In genomic region chr3:61839355-61840009, GRCm38 (mm10) we compare ENCODE assay signal across 9 mouse cellular contexts.
DNase-seq lines count a peak whose midpoint lies in the region; ATAC-seq and TF ChIP-seq lines count a peak whose summit lies in the region.
"Had no signal": no experiment of that assay in that cellular context is flagged by ENCODE, and none has a peak within 500 bp of the region (broad histone marks: within the 10 kb centered on the region; RNA-seq: fewer than 3 reads in every experiment).

No protein-coding gene starts in this region.

- H3K4me1 ChIP-seq in heart, adult 2 months (ENCODE audit: control insufficient read depth, insufficient read depth, low read length) = no peaks in the 10 kb centered on the region
- no peaks in the 10 kb centered on the region for H3K4me1 ChIP-seq in hindbrain, postnatal 0 days (ENCODE audit: insufficient read depth, low read length)
- H3K4me1 ChIP-seq in midbrain, postnatal 0 days (ENCODE audit: insufficient read depth, low read length) = no peaks in the 10 kb centered on the region
- H3K4me1 ChIP-seq: neural tube, embryonic 13.5 days had no signal

- H3K9ac ChIP-seq in heart, adult 2 months (ENCODE audit: low read depth, low read length) = no peak overlapping the region
- no peak overlapping the region for H3K9ac ChIP-seq in hindbrain, postnatal 0 days (replicated peaks; ENCODE audit: low read length)
- H3K9ac ChIP-seq in midbrain, postnatal 0 days (replicated peaks; ENCODE audit: low read length, poor library complexity, severe bottlenecking) = no peak overlapping the region
- H3K9ac ChIP-seq: neural tube, embryonic 13.5 days had no signal

- 45% methylated on average over 3 of the region's 3 CpGs for WGBS in heart, adult 2 months
- WGBS in hindbrain, postnatal 0 days = 58% methylated on average over 3 of the region's 3 CpGs
- 59% methylated on average over 3 of the region's 3 CpGs for WGBS in midbrain, postnatal 0 days

- H3K36me3 ChIP-seq in heart, adult 2 months (ENCODE audit: control insufficient read depth, insufficient read depth, low read length) = no peaks in the 10 kb centered on the region
- no peaks in the 10 kb centered on the region for H3K36me3 ChIP-seq in hindbrain, postnatal 0 days (ENCODE audit: insufficient read depth, low read length)
- H3K36me3 ChIP-seq in midbrain, postnatal 0 days (ENCODE audit: insufficient read depth, low read length) = no peaks in the 10 kb centered on the region
- H3K36me3 ChIP-seq: neural tube, embryonic 13.5 days had no signal

- ATAC-seq in hindbrain, postnatal 0 days = 0 out of 2 replicates have a peak, but pooled peaks have one; percentile 53
- ATAC-seq in midbrain, postnatal 0 days (ENCODE audit: low FRiP score) = no peak

- TF ChIP-seq EP300 in heart, adult 2 months (IDR thresholded peaks at IDR 0.05; ENCODE audit: insufficient read depth, low read depth, low read length) = no peak

- no peak overlapping the region for H3K27ac ChIP-seq in heart, adult 2 months
- no peak overlapping the region for H3K27ac ChIP-seq in hindbrain, postnatal 0 days
- H3K27ac ChIP-seq in midbrain, postnatal 0 days (ENCODE audit: low read depth, low read length) = no peak overlapping the region
- H3K27ac ChIP-seq: neural tube, embryonic 13.5 days had no signal

- TF ChIP-seq POLR2A in heart, adult 2 months (IDR thresholded peaks at IDR 0.05; ENCODE audit: insufficient read depth, low read depth, low read length) = no peak

- no peaks in the 10 kb centered on the region for H3K27me3 ChIP-seq in heart, adult 2 months (ENCODE audit: control insufficient read depth, insufficient read depth, low read length)
- H3K27me3 ChIP-seq in hindbrain, postnatal 0 days (ENCODE audit: insufficient read depth, low read length) = no peaks in the 10 kb centered on the region
- no peaks in the 10 kb centered on the region for H3K27me3 ChIP-seq in midbrain, postnatal 0 days (ENCODE audit: insufficient read depth, low read length)
- H3K27me3 ChIP-seq: neural tube, embryonic 13.5 days had no signal

- intact Hi-C loops in heart, adult 2 months (cut with DNase I) = no loop called here

- no peaks in the 10 kb centered on the region for H3K79me2 ChIP-seq in heart, adult 2 months (replicated peaks; ENCODE audit: control insufficient read depth, insufficient read depth, low read length)

- peak in 1 of 2 experiments; percentile 22 for DNase-seq in heart, adult 2 months
- no peak for DNase-seq in heart, adult 8-10 months (ENCODE audit: low spot score)
- peak; percentile 16 for DNase-seq in right cerebral cortex, postnatal 14 days
- no peak for DNase-seq in right cerebral cortex, adult 2 months (ENCODE audit: low spot score in 2 of 2)
- peak; percentile 18 for DNase-seq in c-Kit-positive CD71-positive TER-119-positive erythroid progenitor cells, embryonic 14.5 days (ENCODE audit: low spot score)
- DNase-seq in hindbrain, postnatal 0 days (ENCODE audit: low spot score) = peak; percentile 37
- DNase-seq in midbrain, postnatal 0 days (ENCODE audit: low spot score) = peak; percentile 30
- DNase-seq in layer of hippocampus, adult 11-12 months (ENCODE audit: low spot score) = no peak

- H3K4me3 ChIP-seq in heart, adult 2 months = no peak overlapping the region
- no peak overlapping the region for H3K4me3 ChIP-seq in hindbrain, postnatal 0 days (ENCODE audit: low read length)
- no peak overlapping the region for H3K4me3 ChIP-seq in midbrain, postnatal 0 days (ENCODE audit: low read depth, low read length)
- H3K4me3 ChIP-seq: neural tube, embryonic 13.5 days had no signal

- H3K9me3 ChIP-seq in hindbrain, postnatal 0 days (ENCODE audit: low read length) = no peaks in the 10 kb centered on the region
- H3K9me3 ChIP-seq in midbrain, postnatal 0 days (ENCODE audit: low read length) = no peaks in the 10 kb centered on the region
- H3K9me3 ChIP-seq: neural tube, embryonic 13.5 days had no signal

- H3K4me2 ChIP-seq in hindbrain, postnatal 0 days (ENCODE audit: low read depth, low read length) = no peak overlapping the region
- no peak overlapping the region for H3K4me2 ChIP-seq in midbrain, postnatal 0 days (ENCODE audit: low read depth, low read length, poor library complexity, severe bottlenecking)
- H3K4me2 ChIP-seq: neural tube, embryonic 13.5 days had no signal

- peak; percentile 58 for TF ChIP-seq CTCF in heart, adult 2 months (IDR thresholded peaks at IDR 0.05)
- peak; percentile 65 for TF ChIP-seq CTCF in hindbrain, postnatal 0 days (IDR thresholded peaks at IDR 0.05; ENCODE audit: low read depth)
- TF ChIP-seq CTCF in midbrain, postnatal 0 days (IDR thresholded peaks at IDR 0.05) = peak; percentile 65

Comparison
In these comparisons a context has a peak if more than half of its experiments do, and no peak if none do; other contexts are left out.
1. DNase-seq: peak in right cerebral cortex, postnatal 14 days (single experiment), c-Kit-positive CD71-positive TER-119-positive erythroid progenitor cells, embryonic 14.5 days (single experiment), hindbrain, postnatal 0 days (single experiment) and midbrain, postnatal 0 days (single experiment); none in heart, adult 8-10 months (single experiment), right cerebral cortex, adult 2 months (0 of 2) and layer of hippocampus, adult 11-12 months (single experiment).
2. Peak in every context shown above with its lines, with median percentiles within 50 percentile points of each other: CTCF ChIP-seq.